Mouse (Mus musculus) heart, embryonic 11.5 days (tissue): Measurements from ENCODE around the gene Hfe2. TPM values are rescaled to one million over a fixed set of nuclear protein-coding genes. Genes with fewer than 3 reads are reported as not detected.
"Not testable (repeated sequence)": the region's sequence is repeated elsewhere in the genome, so short reads cannot be mapped to it uniquely, and the experiment has no call there.

Experiments
- ATAC-seq: fragments of 200-750 bp; cut with Nextera tagmentation; replicated peaks from 2 replicates; pipeline ENCODE4 v1.8.0; 2017; ENCODE audit warnings: moderate library complexity; ENCODE audit not compliant: insufficient number of reproducible peaks, low FRiP score, low TSS enrichment
- H3K27ac ChIP-seq: fragments of 300-500 bp; sonication (generic); 2 replicates; pipeline ENCODE4 v1.5.1; 2014; ENCODE audit warnings: mild to moderate bottlenecking, low read depth, low read length
- H3K27me3 ChIP-seq: fragments of 300-500 bp; sonication (generic); 2 replicates; pipeline ENCODE4 v1.6.1; 2014; ENCODE audit warnings: mild to moderate bottlenecking, low read length, mixed read lengths; ENCODE audit not compliant: control insufficient read depth, insufficient read depth
- H3K36me3 ChIP-seq: fragments of 300-500 bp; sonication (generic); 2 replicates; pipeline ENCODE4 v1.6.1; 2014; ENCODE audit warnings: mild to moderate bottlenecking, low read length, moderate library complexity, mixed read lengths; ENCODE audit not compliant: control insufficient read depth, insufficient read depth
- H3K4me1 ChIP-seq: fragments of 300-500 bp; sonication (generic); 2 replicates; pipeline ENCODE4 v1.6.1; 2014; ENCODE audit warnings: low read length; ENCODE audit not compliant: control insufficient read depth, insufficient read depth
- H3K4me2 ChIP-seq: fragments of 300-500 bp; sonication (generic); 2 replicates; pipeline ENCODE4 v1.6.1; 2014; ENCODE audit warnings: mild to moderate bottlenecking, moderate library complexity
- H3K4me3 ChIP-seq: fragments of 300-500 bp; sonication (generic); 2 replicates; pipeline ENCODE4 v1.5.1; 2014; ENCODE audit warnings: low read depth, low read length
- H3K9ac ChIP-seq: fragments of 300-500 bp; sonication (generic); 2 replicates; pipeline ENCODE4 v1.6.1; 2014; ENCODE audit warnings: mild to moderate bottlenecking, low read depth, low read length, moderate library complexity
- H3K9me3 ChIP-seq: fragments of 300-500 bp; sonication (generic); replicated peaks from 2 replicates; pipeline ENCODE4 v1.6.1; 2016; ENCODE audit warnings: low read length; ENCODE audit not compliant: control insufficient read depth
- WGBS: fragments of 180-500 bp; shearing (Covaris S2); extraction: QIAGEN DNeasy Blood & Tissue Kit; methylation state at CpG from one replicate; pipeline ENCODE4 v1.1.7; 2014; ENCODE audit not compliant: insufficient replicate concordance; 5-methylcytosine and 5-hydroxymethylcytosine counted together
- polyA plus RNA-seq: library from polyadenylated mRNA; unstranded; fragments of >200 nt; fragmentation: Nextera tagmentation; extraction: Ambion mirVana; gene quantifications from 2 replicates; pipeline ENCODE4 v1.2.1, GENCODE M21; 2014

Hfe2 gene
- polyA plus RNA-seq, 1 experiment from 2014 or later: 7.4 TPM

- no peaks in the 10 kb centered on the region; the same call in 1 of the 2 replicates for H3K27me3 ChIP-seq
- WGBS: 70% methylated on average over 4 of the region's 4 CpGs
- H3K36me3 ChIP-seq: no peaks in the 10 kb centered on the region
- H3K9me3 ChIP-seq: no peaks in the 10 kb centered on the region
- no peak overlapping the region for H3K4me3 ChIP-seq
- H3K4me1 ChIP-seq: no peaks in the 10 kb centered on the region; the same call in 1 of the 2 replicates
- no peak for ATAC-seq
- no peak overlapping the region for H3K27ac ChIP-seq
- H3K4me2 ChIP-seq: peak overlapping the region; percentile 23
- H3K9ac ChIP-seq: 0 out of 2 replicates have a peak overlapping the region, but pooled peaks have one; percentile 3
Observed at GRCm38 (mm10) chr3:96484921-96485320, 40.1 kb upstream of the Hfe2 start.

GRCm38 (mm10) chr3:96485361-96485760, 39.6 kb upstream of the Hfe2 start:
- Histone ChIP-seq H3K27me3 (no peaks in the 10 kb centered on the region; the same call in 1 of the 2 replicates), H3K4me2 (peak overlapping the region; percentile 23), H3K36me3 (no peaks in the 10 kb centered on the region), H3K9ac (0 out of 2 replicates have a peak overlapping the region, but pooled peaks have one; percentile 3), H3K4me3 (no peak overlapping the region), H3K27ac (no peak overlapping the region), H3K9me3 (no peaks in the 10 kb centered on the region), H3K4me1 (no peaks in the 10 kb centered on the region; the same call in 1 of the 2 replicates)
- 92% methylated on average over 2 of the region's 2 CpGs for WGBS
- ATAC-seq: no peak

- peak; percentile 52 for ATAC-seq
- H3K9me3 ChIP-seq, H3K27ac ChIP-seq, H3K9ac ChIP-seq, H3K4me2 ChIP-seq, H3K27me3 ChIP-seq, H3K4me3 ChIP-seq, H3K36me3 ChIP-seq, H3K4me1 ChIP-seq: not testable (repeated sequence)
- 3% methylated on average over 4 of the region's 34 CpGs for WGBS
Observed at GRCm38 (mm10) chr3:96486064-96486827, 38.7 kb upstream of the Hfe2 start.

- H3K27ac ChIP-seq: peak overlapping the region; percentile 41; the same call in 1 of the 2 replicates
Observed at GRCm38 (mm10) chr3:96486828-96487559, 38.0 kb upstream of the Hfe2 start.

GRCm38 (mm10) chr3:96487596-96488289, 37.2 kb upstream of the Hfe2 start:
- Histone ChIP-seq H3K4me2 (peak overlapping the region; percentile 63), H3K4me1 (no peaks in the 10 kb centered on the region; the same call in 1 of the 2 replicates), H3K4me3 (peak overlapping the region; percentile 28), H3K27me3 (no peaks in the 10 kb centered on the region), H3K9ac (peak overlapping the region; percentile 36), H3K36me3 (no peaks in the 10 kb centered on the region), H3K27ac (peak overlapping the region; percentile 77), H3K9me3 (no peaks in the 10 kb centered on the region)
- 4% methylated on average over 26 of the region's 26 CpGs for WGBS
- 0 out of 2 replicates have a peak, but pooled peaks have one; percentile 0 for ATAC-seq

More at GRCm38 (mm10) chr3:96486828-96487559, 38.0 kb upstream of the Hfe2 start:
- not testable (repeated sequence) for H3K36me3 ChIP-seq, H3K9me3 ChIP-seq, H3K4me3 ChIP-seq, H3K27me3 ChIP-seq, H3K4me1 ChIP-seq
- Histone ChIP-seq H3K9ac (peak overlapping the region; percentile 12; the same call in 1 of the 2 replicates), H3K4me2 (peak overlapping the region; percentile 63)
- WGBS: 21% methylated on average over 5 of the region's 38 CpGs
- ATAC-seq: peak; percentile 80

GRCm38 (mm10) chr3:96488290-96488906, 36.6 kb upstream of the Hfe2 start:
- Histone ChIP-seq H3K9ac (peak overlapping the region; percentile 36; the same call in 1 of the 2 replicates), H3K4me2 (peak overlapping the region; percentile 63), H3K27ac (peak overlapping the region; percentile 77), H3K4me3 (peak overlapping the region; percentile 28)
- not testable (repeated sequence) for H3K27me3 ChIP-seq, H3K9me3 ChIP-seq, H3K4me1 ChIP-seq, H3K36me3 ChIP-seq
- WGBS: no CpG with 5 or more reads among the region's 55 CpGs
- ATAC-seq: peak; percentile 86

- not testable (repeated sequence) for H3K27me3 ChIP-seq, H3K36me3 ChIP-seq, H3K4me2 ChIP-seq, H3K9me3 ChIP-seq, H3K4me3 ChIP-seq, H3K4me1 ChIP-seq, H3K9ac ChIP-seq
- peak overlapping the region; percentile 75 for H3K27ac ChIP-seq
- WGBS: 0% methylated on average over 8 of the region's 31 CpGs
- peak; percentile 71 for ATAC-seq
Observed at GRCm38 (mm10) chr3:96488907-96489629, 35.9 kb upstream of the Hfe2 start.
